Mouse (Mus musculus) midbrain, embryonic 14.5 days (tissue): ENCODE measurements at regions not wholly inside any gene's neighbourhood (a gene's known extent, or its start where the extent isn't known, plus 50 kb on each side); places are given as distances from the start of the nearest gene placed in this dataset.

Source experiments
- ATAC-seq: fragments of 200-750 bp; cut with Nextera tagmentation; 2 replicates; pipeline ENCODE4 v1.8.0; 2017; ENCODE audit warnings: moderate number of reproducible peaks, moderate library complexity; ENCODE audit not compliant: low FRiP score, low TSS enrichment
- DNase-seq: peaks from one replicate; pipeline ENCODE4 v3.0.0-alpha.2; 2015
- H3K27ac ChIP-seq: fragments of 300-500 bp; sonication (generic); replicated peaks from 2 replicates; pipeline ENCODE4 v1.5.1; 2014; ENCODE audit warnings: mild to moderate bottlenecking, low read depth, low read length, moderate library complexity
- H3K27me3 ChIP-seq: fragments of 300-500 bp; sonication (generic); 2 replicates; pipeline ENCODE4 v1.6.1; 2014; ENCODE audit warnings: low read length, control low read depth, mixed read lengths; ENCODE audit not compliant: control insufficient read depth, insufficient read depth
- H3K36me3 ChIP-seq: fragments of 300-500 bp; sonication (generic); 2 replicates; pipeline ENCODE4 v1.6.1; 2014; ENCODE audit warnings: low read length, control low read depth; ENCODE audit not compliant: control insufficient read depth, insufficient read depth
- H3K4me1 ChIP-seq: fragments of 300-500 bp; sonication (generic); 2 replicates; pipeline ENCODE4 v1.6.1; 2014; ENCODE audit warnings: mild to moderate bottlenecking, antibody characterized with exemption, low read length, control low read depth; ENCODE audit not compliant: control insufficient read depth, insufficient read depth
- H3K4me2 ChIP-seq: fragments of 300-500 bp; sonication (generic); 2 replicates; pipeline ENCODE4 v1.6.1; 2014; ENCODE audit warnings: mild to moderate bottlenecking, low read length, moderate library complexity
- H3K4me3 ChIP-seq: fragments of 300-500 bp; sonication (generic); replicated peaks from 2 replicates; pipeline ENCODE4 v1.5.1; 2014; ENCODE audit warnings: low read depth, low read length
- H3K9ac ChIP-seq: fragments of 300-500 bp; sonication (generic); replicated peaks from 2 replicates; pipeline ENCODE4 v1.6.1; 2014; ENCODE audit warnings: mild to moderate bottlenecking, low read length, moderate library complexity
- H3K9me3 ChIP-seq: fragments of 300-500 bp; sonication (generic); 2 replicates; pipeline ENCODE4 v1.6.1; 2016; ENCODE audit warnings: low read length, control low read depth, mixed read lengths; ENCODE audit not compliant: control insufficient read depth
- WGBS: fragments of 180-500 bp; shearing (Covaris S2); extraction: QIAGEN DNeasy Blood & Tissue Kit; methylation state at CpG from one replicate; pipeline ENCODE4 v1.1.7; 2014; 5-methylcytosine and 5-hydroxymethylcytosine counted together

DNA sequence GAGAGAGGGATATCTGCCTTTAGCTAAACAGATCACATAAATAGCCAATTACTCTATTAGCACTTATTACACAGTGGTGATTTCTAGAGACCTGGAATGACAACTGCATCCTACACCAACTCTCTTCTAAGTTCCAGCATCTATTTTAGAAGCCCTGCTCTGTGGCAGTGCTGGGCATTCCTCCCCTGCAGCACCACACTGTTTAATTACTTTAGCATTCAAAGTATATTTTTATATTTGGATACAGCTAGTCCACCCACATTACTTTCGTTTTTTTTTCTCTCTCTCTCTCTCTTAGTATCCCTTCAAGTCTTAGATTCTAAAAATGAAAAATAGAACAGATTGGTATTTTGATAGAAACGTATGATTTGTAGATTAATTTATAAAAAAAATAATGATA, 250.1 kb downstream of the Nova1 start:
- Histone ChIP-seq H3K4me2 (no peak overlapping the region), H3K4me3 (no peak overlapping the region), H3K4me1 (0 out of 2 replicates have a peak, but pooled peaks cover 8% of the 10 kb centered on the region), H3K9ac (no peak overlapping the region), H3K27me3 (no peaks in the 10 kb centered on the region), H3K9me3 (no peaks in the 10 kb centered on the region), H3K36me3 (no peaks in the 10 kb centered on the region), H3K27ac (no peak overlapping the region)
- ATAC-seq = no peak
- no peak for DNase-seq
- WGBS = 82% methylated on average over 2 of the region's 2 CpGs

DNA sequence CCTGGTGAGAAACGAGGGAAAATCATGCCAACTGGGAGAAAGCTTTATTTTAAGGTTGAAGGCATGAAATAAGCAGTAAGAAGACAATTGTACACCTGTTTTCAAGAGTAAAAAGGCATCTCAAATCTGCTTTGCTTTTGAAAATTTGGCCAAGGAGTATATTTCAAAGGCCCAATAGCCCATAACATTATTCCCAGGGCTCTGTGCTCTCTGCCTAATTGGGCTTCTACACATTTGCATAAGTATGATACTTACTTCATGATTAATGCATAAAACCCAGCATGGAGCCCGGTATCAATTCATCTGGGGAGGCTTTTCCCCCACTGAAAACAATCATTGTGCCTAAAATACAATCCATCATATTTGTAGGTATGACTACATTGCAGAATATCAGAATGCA, 252.4 kb downstream of the Nova1 start:
- Histone ChIP-seq H3K9me3 (no peaks in the 10 kb centered on the region), H3K36me3 (no peaks in the 10 kb centered on the region), H3K4me3 (no peak overlapping the region), H3K4me1 (0 out of 2 replicates have a peak, but pooled peaks cover 8% of the 10 kb centered on the region), H3K4me2 (no peak overlapping the region), H3K27ac (no peak overlapping the region), H3K9ac (no peak overlapping the region), H3K27me3 (no peaks in the 10 kb centered on the region)
- 29% methylated on average over 2 of the region's 2 CpGs for WGBS
- ATAC-seq = no peak; the same call in 1 of the 2 replicates
- peak; percentile 53 for DNase-seq

DNA sequence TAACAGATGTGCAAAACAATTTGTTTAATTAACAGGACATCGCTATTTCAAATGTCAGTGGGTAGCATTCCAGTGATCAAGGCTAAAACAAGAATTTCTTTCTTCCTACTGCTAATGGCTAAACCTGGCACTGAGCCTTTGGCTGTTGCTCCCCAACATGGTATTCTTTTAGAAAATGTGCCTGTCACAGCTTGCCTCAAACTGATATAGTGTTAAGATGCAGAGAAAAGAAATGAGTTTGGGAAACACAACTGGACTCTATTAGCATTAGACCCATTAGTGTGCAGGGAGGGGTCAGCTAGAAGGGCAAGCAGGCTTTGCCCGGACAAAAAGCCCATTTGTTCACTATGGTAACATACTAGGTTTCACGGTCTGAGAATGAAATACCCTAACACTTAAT, 297.8 kb downstream of the Nova1 start:
- H3K27me3 ChIP-seq = no peaks in the 10 kb centered on the region
- no peaks in the 10 kb centered on the region for H3K4me1 ChIP-seq
- WGBS = 41% methylated on average over 3 of the region's 3 CpGs
- H3K36me3 ChIP-seq = no peaks in the 10 kb centered on the region
- DNase-seq (peak; percentile 27), ATAC-seq (no peak)
- no peak overlapping the region for H3K4me3 ChIP-seq
- no peak overlapping the region for H3K27ac ChIP-seq
- no peak overlapping the region for H3K9ac ChIP-seq
- no peaks in the 10 kb centered on the region for H3K9me3 ChIP-seq
- H3K4me2 ChIP-seq = no peak overlapping the region

GRCm38 (mm10) chr12:46507829-46508228, 310.9 kb downstream of the Nova1 start:
- H3K36me3 ChIP-seq = no peaks in the 10 kb centered on the region
- H3K4me1 ChIP-seq = no peaks in the 10 kb centered on the region
- ATAC-seq (no peak), DNase-seq (peak; percentile 2)
- no peaks in the 10 kb centered on the region for H3K27me3 ChIP-seq
- no peak overlapping the region for H3K27ac ChIP-seq
- peaks cover 10% of the 10 kb centered on the region for H3K9me3 ChIP-seq
- H3K9ac ChIP-seq = no peak overlapping the region
- H3K4me3 ChIP-seq = no peak overlapping the region
- 79% methylated on average over 3 of the region's 3 CpGs for WGBS
- H3K4me2 ChIP-seq = no peak overlapping the region

GRCm38 (mm10) chr12:46492465-46492864, 326.3 kb downstream of the Nova1 start:
- Histone ChIP-seq H3K9me3 (no peaks in the 10 kb centered on the region), H3K27me3 (no peaks in the 10 kb centered on the region), H3K27ac (no peak overlapping the region), H3K36me3 (no peaks in the 10 kb centered on the region), H3K4me2 (no peak overlapping the region), H3K4me1 (no peaks in the 10 kb centered on the region), H3K9ac (no peak overlapping the region), H3K4me3 (no peak overlapping the region)
- 11% methylated on average over 6 of the region's 6 CpGs for WGBS
- ATAC-seq (no peak), DNase-seq (peak; percentile 51)

GRCm38 (mm10) chr12:46450888-46451287, 367.8 kb downstream of the Nova1 start:
- no peaks in the 10 kb centered on the region for H3K4me1 ChIP-seq
- H3K4me2 ChIP-seq = no peak overlapping the region
- no peaks in the 10 kb centered on the region for H3K36me3 ChIP-seq
- H3K27me3 ChIP-seq = no peaks in the 10 kb centered on the region
- H3K9me3 ChIP-seq = no peaks in the 10 kb centered on the region
- no peak overlapping the region for H3K27ac ChIP-seq
- peak; percentile 55 for DNase-seq
- no peak overlapping the region for H3K9ac ChIP-seq
- no peak overlapping the region for H3K4me3 ChIP-seq
- peak; percentile 50; the same call in 1 of the 2 replicates for ATAC-seq

DNA sequence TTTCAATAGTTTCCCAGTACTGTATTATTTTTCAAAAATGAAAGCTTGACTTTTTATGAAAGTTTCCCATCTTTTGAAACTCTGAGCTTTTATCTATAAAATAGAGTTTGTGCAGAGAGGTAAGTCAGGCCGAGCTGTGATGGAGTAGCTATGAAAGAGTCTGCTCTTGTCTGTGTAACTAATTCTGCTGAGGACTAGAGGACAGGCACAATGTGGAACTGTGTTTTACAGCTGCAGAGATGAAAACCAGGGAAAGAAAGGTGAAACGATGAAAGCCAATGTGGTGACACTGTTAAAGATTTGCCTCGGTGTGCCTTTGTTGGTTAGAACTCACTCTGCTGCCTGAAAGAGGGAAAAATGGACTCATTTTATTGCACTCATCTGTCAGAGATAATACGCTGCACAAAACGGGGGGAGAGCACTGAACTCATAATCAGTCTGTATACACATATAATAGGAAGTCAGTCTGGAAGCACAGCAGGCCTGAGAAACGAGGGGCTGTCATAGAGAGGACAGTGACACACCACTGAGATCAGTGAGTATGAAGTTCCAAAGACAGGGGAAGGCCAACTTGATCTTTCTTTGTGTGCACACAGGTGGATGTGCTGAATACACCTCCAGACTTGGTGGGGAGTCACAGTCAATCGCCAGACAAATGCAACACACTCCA, 373.9 kb downstream of the Nova1 start:
- ATAC-seq (no peak), DNase-seq (no peak)

GRCm38 (mm10) chr12:46419591-46419990, 399.1 kb downstream of the Nova1 start:
- no peaks in the 10 kb centered on the region for H3K36me3 ChIP-seq
- H3K4me1 ChIP-seq = no peaks in the 10 kb centered on the region
- ATAC-seq (no peak), DNase-seq (no peak)
- H3K27me3 ChIP-seq = no peaks in the 10 kb centered on the region
- no peak overlapping the region for H3K4me2 ChIP-seq
- no peak overlapping the region for H3K27ac ChIP-seq
- WGBS = 87% methylated on average over 4 of the region's 4 CpGs
- H3K4me3 ChIP-seq = no peak overlapping the region
- no peak overlapping the region for H3K9ac ChIP-seq
- no peaks in the 10 kb centered on the region for H3K9me3 ChIP-seq

More for the DNA sequence above, 373.9 kb downstream of the Nova1 start:
- Histone ChIP-seq H3K4me3 (no peak overlapping the region), H3K4me2 (no peak overlapping the region), H3K27me3 (no peaks in the 10 kb centered on the region), H3K36me3 (no peaks in the 10 kb centered on the region), H3K4me1 (no peaks in the 10 kb centered on the region), H3K9ac (no peak overlapping the region), H3K9me3 (no peaks in the 10 kb centered on the region), H3K27ac (no peak overlapping the region)
- 80% methylated on average over 7 of the region's 7 CpGs for WGBS

- H3K36me3 ChIP-seq = no peaks in the 10 kb centered on the region
- no peak overlapping the region for H3K9ac ChIP-seq
- H3K4me2 ChIP-seq = no peak overlapping the region
- ATAC-seq (no peak), DNase-seq (no peak)
- WGBS = 89% methylated on average over 4 of the region's 4 CpGs
- no peaks in the 10 kb centered on the region for H3K9me3 ChIP-seq
- H3K4me1 ChIP-seq = no peaks in the 10 kb centered on the region
- H3K27ac ChIP-seq = no peak overlapping the region
- H3K27me3 ChIP-seq = no peaks in the 10 kb centered on the region
- H3K4me3 ChIP-seq = no peak overlapping the region
Measured at GRCm38 (mm10) chr12:46418990-46419389, 399.7 kb downstream of the Nova1 start.
